Mouse (Mus musculus) monocyte, adult 5-6 weeks (primary cell): ENCODE data around the gene Cep112. TPM values are rescaled to one million over a fixed set of nuclear protein-coding genes. Genes with fewer than 3 reads are reported as not detected.
"Not testable (repeated sequence)": the region's sequence is repeated elsewhere in the genome, so short reads cannot be mapped to it uniquely, and the experiment has no call there.

Experiments used
- ATAC-seq: fragments of 153-309, 156-312 bp; replicated peaks from 2 replicates; pipeline ENCODE4 v1.8.0; 2017; ENCODE audit warnings: mild to moderate bottlenecking; ENCODE audit not compliant: low TSS enrichment, insufficient number of reproducible peaks, severe bottlenecking, poor library complexity, low FRiP score
- total RNA-seq: library from RNA; stranded (forward); fragments of 200-1000, 200-491, 200-594 nt; gene quantifications from 3 replicates; pipeline ENCODE4 v1.2.3, GENCODE M21; 2017

The Cep112 gene
- total RNA-seq, 1 experiment from 2014 or later, result not detected

- ATAC-seq, result no peak
These were observed 421.5 kb downstream of the Cep112 start for GRCm38 (mm10) chr11:108846479-108846878.

- no peak for ATAC-seq
These were observed 426.8 kb downstream of the Cep112 start for GRCm38 (mm10) chr11:108851771-108852170.

- ATAC-seq, result no peak
These were observed 432.3 kb downstream of the Cep112 start for GRCm38 (mm10) chr11:108857254-108857653.

- ATAC-seq, result no peak
These were observed 432.8 kb downstream of the Cep112 start for GRCm38 (mm10) chr11:108857678-108858338.

- ATAC-seq, result no peak
These were observed 433.4 kb downstream of the Cep112 start for GRCm38 (mm10) chr11:108858339-108858804.

GRCm38 (mm10) chr11:108858846-108859245, 433.9 kb downstream of the Cep112 start:
- ATAC-seq, result no peak

- no peak for ATAC-seq
These were observed 437.4 kb downstream of the Cep112 start for GRCm38 (mm10) chr11:108862360-108862759.

GRCm38 (mm10) chr11:108865746-108866145, 440.8 kb downstream of the Cep112 start:
- ATAC-seq, result no peak

GRCm38 (mm10) chr11:108867538-108867937, 442.5 kb downstream of the Cep112 start:
- no peak for ATAC-seq

- not testable (repeated sequence) for ATAC-seq
These were observed 446.3 kb downstream of the Cep112 start for GRCm38 (mm10) chr11:108871284-108871683.

- no peak for ATAC-seq
These were observed 446.8 kb downstream of the Cep112 start for GRCm38 (mm10) chr11:108871748-108872147.

GRCm38 (mm10) chr11:108876633-108877205, 451.7 kb downstream of the Cep112 start:
- ATAC-seq, result no peak

- ATAC-seq, result no peak
These were observed 452.5 kb downstream of the Cep112 start for GRCm38 (mm10) chr11:108877520-108877919.

- ATAC-seq, result no peak
These were observed 455.6 kb downstream of the Cep112 start for GRCm38 (mm10) chr11:108880546-108880945.

GRCm38 (mm10) chr11:108881662-108882061, 456.7 kb downstream of the Cep112 start:
- no peak for ATAC-seq

- ATAC-seq, result no peak
These were observed 460.4 kb downstream of the Cep112 start for GRCm38 (mm10) chr11:108885276-108885896.

GRCm38 (mm10) chr11:108886060-108886459, 461.1 kb downstream of the Cep112 start:
- no peak for ATAC-seq

GRCm38 (mm10) chr11:108889121-108889520, 464.1 kb downstream of the Cep112 start:
- no peak for ATAC-seq

- ATAC-seq, result no peak
These were observed 465.6 kb downstream of the Cep112 start for GRCm38 (mm10) chr11:108890544-108890943.
